Mouse (Mus musculus) gastrocnemius, postnatal 25 days (tissue): ENCODE data around the gene Scel. TPM values are rescaled to one million over a fixed set of nuclear protein-coding genes. Genes with fewer than 3 reads are reported as not detected.

Experiments
- DNase-seq: peaks from one replicate; pipeline ENCODE4 v3.0.0; 2022
- total RNA-seq, 2 experiments: library from RNA; stranded (reverse); gene quantifications; 1 replicate in 1 of 2; 2 replicates in 1 of 2; pipeline ENCODE4 v1.2.3; 2021

Gene Scel
- total RNA-seq, 2 experiments from 2014 or later: 0.33 TPM; not detected in 1

DNA sequence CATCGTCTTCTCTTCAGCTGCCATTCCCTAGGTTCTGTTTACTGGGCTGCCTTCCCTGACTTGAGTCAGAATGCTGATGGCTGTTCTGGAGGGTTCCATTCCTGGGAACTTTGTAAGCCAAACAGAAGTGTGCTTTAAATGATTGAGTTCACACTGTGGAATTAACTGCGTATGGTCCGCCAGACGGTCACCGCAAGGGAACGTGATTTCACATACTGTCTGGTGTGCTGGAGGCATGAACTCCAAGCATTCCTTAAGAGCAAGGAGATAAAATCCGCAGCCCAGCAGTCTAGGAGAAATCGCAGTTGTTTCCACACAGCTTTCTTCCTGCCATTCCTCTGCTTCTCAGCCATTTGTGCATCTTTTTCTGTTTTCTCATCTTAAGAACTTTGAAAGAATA, 2.3 kb downstream of the Scel start:
- no peak for DNase-seq

DNA sequence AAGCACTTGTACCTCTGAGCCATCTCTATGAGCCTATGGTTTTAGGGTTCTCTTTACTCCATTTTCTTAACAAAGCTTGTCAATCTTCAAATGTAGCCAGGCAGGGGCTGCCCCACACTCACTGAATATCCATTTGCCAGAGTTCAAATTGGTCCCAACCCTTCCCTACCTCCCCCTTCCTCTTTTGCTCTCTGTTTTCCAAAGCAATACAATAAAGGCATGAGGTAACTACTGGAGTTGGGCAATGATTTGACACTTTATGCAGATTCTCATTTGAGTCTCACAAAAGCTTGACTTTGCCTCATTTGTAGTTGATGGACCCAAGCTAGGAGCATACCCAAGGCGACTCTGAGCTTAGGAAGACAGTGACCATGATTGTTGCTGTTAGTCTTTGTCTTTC, 13.1 kb downstream of the Scel start:
- DNase-seq: no peak

DNA sequence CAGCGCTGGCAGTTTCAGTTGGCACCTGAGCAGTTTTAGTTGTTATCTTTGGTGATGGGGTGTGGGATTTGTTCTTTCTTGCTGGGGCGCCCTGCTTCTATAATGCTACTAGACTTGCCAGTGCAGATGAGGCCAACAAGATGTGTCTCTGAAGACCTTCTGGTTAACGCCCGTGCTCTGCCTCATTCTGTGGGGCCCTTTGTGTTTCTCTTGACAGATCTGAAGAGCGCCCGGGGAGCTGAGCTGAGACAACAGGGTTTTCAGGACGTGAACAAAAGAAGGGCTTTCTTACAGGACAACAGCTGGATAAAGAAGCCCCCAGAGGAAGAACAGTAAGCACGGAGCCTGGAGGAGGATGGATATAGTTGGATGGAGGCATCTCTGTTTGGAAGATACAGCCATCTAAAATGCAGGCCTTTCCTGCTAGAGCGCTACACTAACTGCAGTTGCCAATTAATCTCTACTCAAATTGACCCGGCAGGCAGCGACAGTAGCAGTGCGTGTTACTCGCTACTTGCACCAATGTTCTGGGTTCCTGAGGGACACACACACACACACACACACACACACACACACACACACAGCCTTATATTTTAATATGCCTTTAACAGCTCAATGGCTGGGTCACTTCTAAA, 16.7 kb downstream of the Scel start:
- DNase-seq: no peak

GRCm38 (mm10) chr14:103531722-103532341, 18.7 kb downstream of the Scel start:
- DNase-seq: no peak

- DNase-seq: no peak
These were observed 22.4 kb downstream of the Scel start for GRCm38 (mm10) chr14:103535511-103536024.

GRCm38 (mm10) chr14:103536334-103536733, 23.2 kb downstream of the Scel start:
- no peak for DNase-seq

DNA sequence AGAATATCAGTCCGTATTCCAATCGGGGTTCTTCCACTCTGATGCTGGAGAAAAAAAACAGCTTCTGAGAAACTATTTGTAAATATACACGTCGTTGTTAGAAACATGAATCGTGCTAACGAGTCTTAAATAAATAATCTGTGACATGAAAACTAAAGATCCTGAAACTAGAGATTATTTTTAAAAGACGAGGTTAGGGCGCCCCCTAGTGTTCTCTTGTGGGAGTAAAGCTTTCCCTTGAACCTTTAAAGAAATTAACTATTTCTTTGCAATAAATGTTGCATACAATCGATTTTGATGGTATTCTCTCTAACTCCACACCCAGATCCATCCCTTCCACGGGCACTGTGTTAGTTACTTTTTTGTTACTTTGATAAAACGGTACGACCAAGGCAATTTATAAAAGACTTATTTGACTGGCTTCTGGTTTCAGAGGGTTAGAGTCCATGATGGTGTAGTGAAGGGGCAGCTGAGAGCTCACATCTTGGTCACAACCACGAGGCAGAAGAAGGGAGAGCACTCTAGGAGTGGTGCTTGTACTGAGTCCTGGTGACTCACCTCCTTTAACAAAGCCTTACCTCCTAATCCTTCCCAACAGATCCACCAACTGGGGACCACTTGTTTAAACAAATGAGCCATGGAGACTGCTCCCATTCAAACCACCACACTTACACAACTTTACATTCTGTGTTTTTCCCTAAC, 24.4 kb downstream of the Scel start:
- no peak for DNase-seq

DNA sequence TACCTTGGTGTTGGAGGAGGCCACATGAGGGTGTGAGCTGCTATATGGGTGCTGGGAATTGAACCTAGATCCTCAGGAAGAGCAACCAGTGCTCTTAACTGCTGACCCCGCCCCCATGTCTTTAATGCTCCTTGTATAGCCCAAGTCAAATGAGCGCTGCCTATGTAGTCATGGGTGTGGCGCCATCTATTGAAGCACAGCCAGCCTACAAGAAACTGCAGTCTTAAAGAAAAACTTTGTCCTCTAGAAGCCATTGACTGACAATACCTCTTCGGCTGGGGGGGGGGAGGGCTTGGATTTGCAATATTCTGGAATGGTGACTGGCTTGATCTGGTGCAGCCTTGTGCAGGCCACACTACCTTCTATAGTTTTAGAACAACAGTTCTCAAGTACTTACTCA, 26.7 kb downstream of the Scel start:
- DNase-seq: no peak

DNA sequence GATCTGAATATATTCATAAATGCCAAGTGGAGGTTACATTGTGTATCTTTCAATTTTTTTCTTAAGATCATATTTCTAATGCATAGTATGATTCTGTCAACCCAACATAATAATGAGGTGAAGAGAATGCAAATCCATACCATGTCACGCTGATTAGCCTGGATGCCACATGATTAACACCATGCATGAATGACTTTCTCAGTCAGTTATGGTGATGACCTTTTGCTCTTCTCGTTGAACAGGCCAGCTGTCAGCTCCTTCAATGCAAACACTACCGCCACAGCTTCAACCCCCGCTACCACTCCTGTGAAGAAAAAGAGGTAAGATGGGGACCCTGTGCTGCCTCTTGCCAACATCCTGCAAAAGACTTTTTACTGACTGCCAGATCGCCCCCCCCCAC, 28.5 kb downstream of the Scel start:
- DNase-seq: no peak

DNA sequence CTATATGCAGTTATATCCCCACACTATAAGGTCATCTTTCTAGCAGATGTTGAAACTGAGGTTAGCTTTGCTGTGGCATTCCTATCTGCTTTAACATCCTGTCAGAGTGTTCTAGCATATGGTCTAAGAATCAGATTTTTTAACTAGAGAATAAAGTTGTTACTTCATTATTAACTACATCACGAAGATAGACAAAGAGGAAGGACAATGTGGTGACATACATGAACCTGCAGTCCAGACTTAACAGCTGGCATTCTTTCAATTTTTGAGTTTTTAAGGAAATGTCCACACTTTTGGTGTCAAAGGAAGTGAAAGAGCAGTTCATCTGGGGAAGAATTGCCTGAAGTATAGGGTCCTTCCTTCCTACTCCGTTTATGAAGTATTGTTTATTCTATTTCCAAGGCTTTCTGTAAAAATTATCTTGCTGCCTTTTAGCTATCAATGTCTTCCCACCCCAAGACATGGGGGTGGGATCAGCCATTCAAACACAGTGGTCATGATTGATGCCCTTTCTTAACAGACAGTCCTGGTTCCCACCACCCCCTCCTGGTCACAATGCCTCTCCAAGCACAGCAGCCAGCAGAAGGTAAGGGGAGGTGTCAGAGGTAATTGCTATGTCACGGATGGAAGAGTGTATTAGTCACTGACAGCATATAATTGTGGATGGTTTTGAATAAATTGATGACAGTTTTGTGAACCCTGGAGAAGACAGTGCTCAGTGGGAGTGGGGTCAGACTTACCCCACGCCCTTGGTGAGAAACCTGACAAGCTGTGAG, 30.4 kb downstream of the Scel start:
- DNase-seq: no peak

DNA sequence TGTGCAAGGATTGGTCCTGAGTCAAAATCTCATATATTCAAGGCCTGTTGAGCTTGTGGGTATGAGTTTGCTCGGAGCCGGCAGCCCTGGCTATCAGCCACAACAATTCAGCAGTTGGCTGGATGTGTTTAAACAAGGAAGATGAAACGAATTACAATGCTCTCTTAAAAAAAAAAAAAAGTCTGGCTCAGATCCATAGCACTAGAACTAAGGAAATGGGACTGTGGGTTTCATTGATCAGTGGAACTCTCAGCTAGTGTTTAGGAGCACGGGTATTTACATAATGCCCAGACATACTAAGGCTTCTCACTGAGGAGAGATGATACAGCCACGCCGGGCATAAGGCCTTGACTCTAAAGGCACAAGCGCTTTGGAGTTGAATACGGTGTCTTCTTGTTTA, 32.6 kb downstream of the Scel start:
- no peak for DNase-seq

DNA sequence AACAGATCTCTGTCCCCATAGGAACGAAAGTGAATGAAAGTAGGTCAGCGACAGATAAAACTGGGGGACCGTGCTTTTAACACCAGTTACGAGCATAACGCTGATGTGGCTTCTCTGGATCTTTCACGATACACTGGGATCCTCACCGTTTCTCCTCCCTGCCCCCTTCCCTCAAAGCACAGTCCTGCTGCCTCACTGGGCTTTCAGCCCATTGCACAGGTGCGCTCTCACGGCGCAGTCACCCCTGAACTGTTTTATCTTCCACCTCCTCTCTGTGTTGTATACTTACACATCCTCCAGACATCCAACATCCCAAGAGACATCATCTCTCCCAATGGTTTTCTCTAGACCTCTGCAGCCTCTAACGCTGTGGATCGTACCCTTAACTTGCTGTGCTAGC, 33.1 kb downstream of the Scel start:
- no peak for DNase-seq

DNA sequence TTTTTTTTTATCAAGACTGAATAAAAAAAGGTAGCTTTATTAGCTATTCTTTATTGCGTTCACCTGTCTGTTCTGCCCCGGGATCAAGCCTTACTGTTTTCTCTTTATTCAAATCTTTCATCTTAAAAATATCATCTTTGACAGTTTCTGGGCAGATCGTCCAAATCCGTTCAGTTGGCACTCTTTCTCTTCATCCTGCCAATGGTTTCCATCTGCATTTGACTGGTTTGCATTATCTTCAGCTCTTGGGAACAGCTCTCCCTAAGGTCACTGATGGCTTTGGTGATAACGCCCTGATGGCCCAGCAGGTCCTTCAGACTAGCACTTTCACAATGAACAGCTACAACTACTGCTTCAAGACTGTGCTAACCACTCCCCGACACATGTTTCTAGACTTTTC, 35.1 kb downstream of the Scel start:
- DNase-seq: no peak

DNA sequence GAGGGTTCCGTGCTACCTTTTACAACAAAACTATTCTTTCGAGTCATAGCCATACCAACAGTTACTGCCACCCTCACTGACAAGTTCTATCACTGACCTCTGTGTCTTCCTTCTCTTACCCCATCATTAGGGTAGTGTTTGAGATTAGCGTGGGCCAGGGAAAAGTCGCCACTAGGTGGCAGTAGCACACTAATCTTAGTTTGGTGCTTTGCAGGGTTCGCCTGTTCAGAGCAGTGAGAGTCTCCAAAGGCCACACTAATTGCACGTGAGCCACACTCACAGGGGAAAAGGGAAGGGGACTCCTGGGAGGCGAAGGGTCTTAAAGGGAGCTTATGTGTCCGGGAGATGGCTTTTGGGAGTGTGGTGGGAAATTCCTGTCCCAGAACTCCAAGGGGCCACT, 37.3 kb downstream of the Scel start:
- peak; percentile 16 for DNase-seq

GRCm38 (mm10) chr14:103550921-103551320, 37.8 kb downstream of the Scel start:
- no peak for DNase-seq

- DNase-seq: no peak
These were observed 38.8 kb downstream of the Scel start for GRCm38 (mm10) chr14:103551921-103552320.

GRCm38 (mm10) chr14:103552379-103552778, 39.2 kb downstream of the Scel start:
- DNase-seq: no peak

- DNase-seq: no peak
These were observed 43.5 kb downstream of the Scel start for GRCm38 (mm10) chr14:103556609-103557008.

- DNase-seq: no peak
These were observed 48.4 kb downstream of the Scel start for GRCm38 (mm10) chr14:103561383-103562096.

GRCm38 (mm10) chr14:103567957-103568356, 54.8 kb downstream of the Scel start:
- DNase-seq: no peak

- no peak for DNase-seq
These were observed 55.3 kb downstream of the Scel start for GRCm38 (mm10) chr14:103568433-103568832.
